Mouse (Mus musculus): ENCODE results near the gene Hepacam.

Hepacam gene

DNA sequence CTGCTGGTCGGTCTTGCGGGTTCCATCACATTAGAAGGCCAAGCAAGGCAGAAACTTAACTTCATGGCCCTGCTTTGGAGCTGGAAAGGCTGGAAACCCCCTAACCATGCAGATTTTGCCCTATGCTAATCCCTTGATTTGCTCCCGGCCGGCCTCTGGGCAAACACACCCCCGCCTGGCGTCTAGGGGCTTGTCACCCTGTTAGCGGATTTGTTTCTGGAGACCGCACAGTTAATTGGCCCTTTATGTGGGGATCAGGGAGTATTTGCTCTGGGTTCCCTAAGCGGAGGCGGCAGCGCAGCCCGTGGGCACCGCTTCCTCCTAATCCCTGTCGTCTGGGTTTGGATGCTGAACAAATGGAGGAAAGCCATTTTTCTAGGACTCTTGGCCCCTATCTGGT is 67.8 kb downstream of the Hepacam start:
- peak; percentile 29 for DNase-seq

DNA sequence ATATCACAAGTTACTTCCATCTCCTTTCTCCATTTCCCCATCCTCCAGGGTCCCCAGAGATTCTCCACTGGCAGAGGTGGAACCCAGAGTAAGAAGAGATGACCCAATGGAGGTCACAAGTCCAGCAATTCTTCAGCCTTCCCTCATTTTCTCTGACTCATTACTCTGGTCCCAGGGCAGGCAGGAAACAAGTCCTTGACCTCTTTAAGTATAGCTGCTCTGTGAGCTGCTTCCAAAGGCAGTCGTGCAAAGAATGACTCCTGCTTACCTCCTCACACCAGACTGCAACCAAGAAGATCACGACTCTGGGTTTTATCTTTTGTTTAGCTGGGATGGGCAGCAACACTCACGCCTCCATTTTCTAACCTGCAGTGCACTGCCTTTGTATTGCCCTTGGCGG is 68.5 kb downstream of the Hepacam start:
- no peak for DNase-seq

Measured in embryo, embryonic 11 days (tissue).